Mouse (Mus musculus) megakaryocyte, embryonic 14.5 days (primary cell): ENCODE data around the gene Glipr2. TPM values are rescaled to one million over a fixed set of nuclear protein-coding genes. Genes with fewer than 3 reads are reported as not detected.

Experiments used
- H3K27me3 ChIP-seq: replicated peaks from 2 replicates; pipeline ENCODE3; 2012; ENCODE audit warnings: inconsistent platforms
- H3K36me3 ChIP-seq: replicated peaks from 2 replicates; pipeline ENCODE3; 2012; ENCODE audit warnings: low read length, inconsistent platforms, mixed read lengths
- H3K4me1 ChIP-seq: 2 replicates; pipeline ENCODE4 v1.6.1; 2012; ENCODE audit warnings: inconsistent platforms
- H3K4me3 ChIP-seq: replicated peaks from 2 replicates; pipeline ENCODE3; 2012; ENCODE audit warnings: moderate library complexity, mild to moderate bottlenecking, inconsistent platforms
- H3K9me3 ChIP-seq: 2 replicates; pipeline ENCODE4 v1.6.1; 2012; ENCODE audit warnings: inconsistent platforms
- FLI1 ChIP-seq: IDR thresholded peaks from 2 replicates; pipeline ENCODE4 v1.6.1; 2012; ENCODE audit warnings: low read length, inconsistent platforms, mixed read lengths
- GATA1 ChIP-seq: IDR thresholded peaks from 3 replicates; pipeline ENCODE4 v1.6.1; 2012; ENCODE audit warnings: mixed read lengths, low read length, inconsistent platforms, borderline replicate concordance
- polyA plus RNA-seq: library from polyadenylated mRNA; stranded (reverse); fragments of >175 nt; gene quantifications from 2 replicates; pipeline ENCODE4 v1.2.3, GENCODE M21; 2012; ENCODE audit warnings: low replicate concordance; ENCODE audit not compliant: insufficient read depth

The Glipr2 gene
- polyA plus RNA-seq, 1 experiment, result 32.0 TPM

DNA sequence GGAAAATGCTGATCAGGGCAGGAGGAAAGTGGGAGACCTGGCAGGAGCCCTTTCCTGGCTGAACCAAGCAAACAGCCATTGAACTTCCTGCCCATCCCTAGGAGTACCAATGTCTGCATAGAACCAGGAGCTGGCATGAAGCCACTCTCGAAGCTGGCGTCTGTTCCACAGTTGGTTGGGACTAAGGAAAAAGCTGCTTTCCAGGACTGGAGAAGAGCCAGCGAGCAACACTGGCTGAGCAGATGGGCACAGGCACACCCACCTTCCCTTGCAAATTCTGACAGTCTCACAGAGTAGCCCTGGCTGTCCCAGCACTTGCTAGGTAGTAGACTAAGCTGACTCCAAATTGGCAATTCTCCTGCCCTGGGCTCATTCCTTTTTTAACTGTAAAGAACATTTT lies 22.5 kb downstream of the Glipr2 start:
- no peak for TF ChIP-seq GATA1
- TF ChIP-seq FLI1, result no peak
- Histone ChIP-seq H3K36me3 (peaks cover 47% of the 10 kb centered on the region), H3K9me3 (no peaks in the 10 kb centered on the region), H3K4me1 (peaks cover 62% of the 10 kb centered on the region), H3K27me3 (peaks cover 15% of the 10 kb centered on the region), H3K4me3 (no peak overlapping the region)

DNA sequence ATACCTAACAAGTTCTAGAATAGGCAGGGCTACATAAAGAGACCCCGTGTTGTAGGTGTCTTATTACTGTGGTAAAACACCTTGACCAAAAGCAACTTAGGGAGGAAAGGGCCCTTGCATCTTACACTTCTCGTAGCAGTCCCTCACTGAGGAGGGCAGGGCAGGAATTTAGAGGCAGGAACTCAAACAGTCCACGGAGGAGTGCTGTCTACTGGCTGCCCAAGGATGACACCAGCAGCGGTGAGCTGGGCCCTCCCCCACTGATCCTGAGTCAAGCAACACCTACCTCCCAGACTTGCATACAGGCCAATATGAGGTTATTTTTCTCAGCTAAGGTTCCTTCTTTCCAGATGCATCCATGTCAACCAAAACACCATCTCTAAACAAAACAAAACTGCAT lies 23.0 kb downstream of the Glipr2 start:
- TF ChIP-seq FLI1, result no peak
- TF ChIP-seq GATA1, result no peak
- Histone ChIP-seq H3K27me3 (peaks cover 20% of the 10 kb centered on the region), H3K4me3 (no peak overlapping the region), H3K36me3 (peaks cover 44% of the 10 kb centered on the region), H3K9me3 (no peaks in the 10 kb centered on the region), H3K4me1 (peaks cover 57% of the 10 kb centered on the region)

DNA sequence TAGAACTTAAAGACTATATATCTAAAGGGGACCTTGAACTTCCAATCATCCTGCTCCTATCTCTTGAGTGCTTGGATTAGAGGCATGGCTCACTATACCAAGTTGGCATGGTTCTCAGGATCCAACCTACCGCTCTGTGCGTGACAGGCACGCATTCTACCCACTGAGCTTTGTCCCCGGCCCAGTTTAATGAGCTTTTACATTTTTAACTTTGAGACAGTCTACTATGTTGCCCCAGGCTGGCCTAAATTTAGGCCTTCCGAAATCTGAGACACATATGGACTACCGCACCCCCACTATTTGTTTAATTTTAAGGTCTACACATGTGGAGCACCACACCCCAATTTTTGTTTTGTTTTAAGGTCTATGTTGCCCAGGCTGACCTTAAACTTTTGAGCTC lies 23.6 kb downstream of the Glipr2 start:
- H3K9me3 ChIP-seq, result no peaks in the 10 kb centered on the region
- H3K36me3 ChIP-seq, result peaks cover 44% of the 10 kb centered on the region
- peaks cover 55% of the 10 kb centered on the region for H3K4me1 ChIP-seq
- H3K27me3 ChIP-seq, result peaks cover 24% of the 10 kb centered on the region
- H3K4me3 ChIP-seq, result no peak overlapping the region
- TF ChIP-seq FLI1 (no peak), GATA1 (no peak)

DNA sequence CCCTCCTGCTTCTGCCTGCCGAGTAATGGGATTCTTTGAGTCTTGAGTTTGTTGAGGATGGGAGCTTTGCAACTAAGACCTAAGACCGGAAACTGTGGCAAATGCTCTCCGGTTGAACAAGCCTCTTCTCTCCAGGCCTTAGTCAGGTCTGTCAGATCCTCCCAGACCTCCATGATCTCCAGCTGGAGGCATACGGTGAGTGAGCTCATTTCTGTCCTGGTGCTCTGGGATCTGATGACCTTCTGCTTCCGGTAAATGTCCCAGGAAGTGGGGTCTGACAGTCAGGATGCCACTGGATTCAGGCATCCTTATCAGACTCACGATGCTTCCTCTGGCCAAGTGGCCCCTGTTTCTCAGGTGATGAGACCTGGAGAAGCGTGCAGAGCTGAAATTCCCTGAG lies 24.1 kb downstream of the Glipr2 start:
- Histone ChIP-seq H3K4me1 (peaks cover 51% of the 10 kb centered on the region), H3K9me3 (no peaks in the 10 kb centered on the region), H3K27me3 (peaks cover 28% of the 10 kb centered on the region), H3K4me3 (no peak overlapping the region), H3K36me3 (peaks cover 42% of the 10 kb centered on the region)
- TF ChIP-seq GATA1, result no peak
- TF ChIP-seq FLI1, result no peak

DNA sequence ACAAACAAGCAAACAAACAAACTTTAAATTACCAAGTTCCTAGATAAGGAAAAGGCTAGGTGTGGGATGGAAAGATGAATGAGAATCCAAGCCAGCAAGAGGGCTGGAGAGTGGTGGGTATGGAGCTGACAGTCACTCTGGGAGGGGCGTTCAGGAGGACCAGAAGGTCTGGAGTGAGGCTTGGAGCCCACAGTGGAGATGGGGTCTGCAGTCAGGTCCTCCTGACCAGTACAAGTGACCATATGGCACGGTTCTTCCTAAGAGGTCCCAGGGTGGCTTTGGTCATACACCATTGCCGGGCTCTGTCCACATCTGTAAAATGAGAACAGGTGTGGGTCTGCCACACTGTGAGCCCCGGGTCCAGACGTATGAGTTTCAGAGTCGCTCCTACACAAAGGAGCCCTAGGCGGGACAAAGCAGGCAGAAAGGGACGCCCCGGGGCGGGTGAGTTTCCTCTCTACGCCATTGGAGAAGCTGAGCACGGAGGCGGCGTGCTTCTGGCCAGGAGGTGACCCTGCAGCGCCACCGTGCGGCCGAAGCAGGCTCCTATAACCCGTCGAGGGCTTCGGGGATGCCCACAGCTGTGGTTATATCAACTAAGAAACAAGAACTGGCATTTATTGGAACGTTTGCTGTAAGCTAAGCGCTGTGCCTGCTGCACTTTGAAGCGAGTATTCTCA lies 25.0 kb downstream of the Glipr2 start:
- no peaks in the 10 kb centered on the region for H3K9me3 ChIP-seq
- TF ChIP-seq GATA1 (no peak), FLI1 (no peak)
- H3K36me3 ChIP-seq, result peaks cover 36% of the 10 kb centered on the region
- peaks cover 47% of the 10 kb centered on the region for H3K4me1 ChIP-seq
- H3K4me3 ChIP-seq, result peak overlapping the region; percentile 89
- H3K27me3 ChIP-seq, result peaks cover 31% of the 10 kb centered on the region

DNA sequence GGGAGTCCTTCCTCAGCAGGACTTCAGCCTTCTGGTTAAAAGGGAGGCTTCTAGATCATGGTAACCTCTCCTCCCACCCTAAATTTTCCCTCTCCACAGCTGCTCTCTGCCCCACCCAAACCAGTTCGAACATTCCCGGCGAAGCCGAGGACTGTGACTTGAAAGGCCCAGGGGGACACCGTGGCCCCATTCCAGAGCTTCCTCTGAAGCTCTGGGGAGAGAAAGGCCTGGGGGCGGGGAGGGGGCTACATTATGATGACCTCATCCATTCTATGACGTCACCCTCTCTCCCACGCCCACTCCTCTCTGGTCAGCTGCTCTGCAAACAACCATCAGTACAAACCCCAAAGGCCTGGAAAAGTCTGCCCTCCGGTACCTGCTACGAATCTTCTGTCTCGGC lies 26.0 kb downstream of the Glipr2 start, which contains the start of gene Ccin:
Ccin (plus strand) TSS at position 303 of the 400 bp plus-strand sequence.
- H3K36me3 ChIP-seq, result peaks cover 26% of the 10 kb centered on the region
- peak within 1 kb of the TSS; percentile 89 for H3K4me3 ChIP-seq
- no peaks in the 10 kb centered on the region for H3K9me3 ChIP-seq
- H3K4me1 ChIP-seq, result peaks cover 37% of the 10 kb centered on the region
- TF ChIP-seq FLI1, result no peak
- TF ChIP-seq GATA1, result no peak
- H3K27me3 ChIP-seq, result peaks cover 31% of the 10 kb centered on the region

DNA sequence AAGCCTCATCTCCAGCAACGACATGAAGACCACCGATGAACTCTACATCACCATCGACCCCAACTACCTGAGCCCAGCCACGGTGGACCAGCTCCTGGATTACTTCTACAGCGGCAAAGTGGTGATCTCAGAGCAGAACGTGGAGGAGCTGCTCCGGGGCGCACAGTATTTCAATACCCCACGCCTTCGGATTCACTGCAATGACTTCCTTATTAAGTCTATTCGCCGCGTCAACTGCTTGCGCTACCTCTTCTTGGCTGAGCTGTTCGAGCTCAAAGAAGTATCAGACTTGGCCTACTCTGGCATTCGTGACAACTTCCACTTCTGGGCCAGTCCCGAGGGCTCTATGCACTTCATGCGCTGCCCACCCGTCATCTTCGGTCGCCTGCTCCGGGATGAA lies 26.6 kb downstream of the Glipr2 start:
- peaks cover 31% of the 10 kb centered on the region for H3K27me3 ChIP-seq

DNA sequence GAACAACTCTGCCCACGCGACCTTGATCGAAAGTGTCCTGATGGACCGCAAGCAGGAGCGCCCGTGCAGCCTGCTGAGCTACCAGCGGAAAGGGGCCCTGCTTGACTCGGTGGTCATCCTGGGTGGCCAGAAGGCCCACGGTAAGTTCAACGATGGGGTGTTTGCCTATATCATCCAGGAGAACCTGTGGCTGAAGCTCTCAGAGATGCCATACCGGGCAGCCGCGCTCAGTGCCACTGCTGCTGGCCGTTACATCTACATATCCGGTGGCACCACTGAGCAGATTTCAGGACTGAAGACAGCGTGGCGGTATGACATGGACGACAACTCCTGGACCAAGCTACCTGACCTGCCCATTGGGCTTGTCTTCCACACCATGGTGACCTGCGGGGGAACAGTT lies 27.1 kb downstream of the Glipr2 start:
- H3K4me3 ChIP-seq, result no peak overlapping the region
- peaks cover 31% of the 10 kb centered on the region for H3K27me3 ChIP-seq
- TF ChIP-seq FLI1 (no peak), GATA1 (no peak)
- peaks cover 27% of the 10 kb centered on the region for H3K4me1 ChIP-seq
- H3K9me3 ChIP-seq, result no peaks in the 10 kb centered on the region
- peaks cover 14% of the 10 kb centered on the region for H3K36me3 ChIP-seq

More for the DNA sequence above, 26.6 kb downstream of the Glipr2 start:
- Histone ChIP-seq H3K36me3 (peaks cover 20% of the 10 kb centered on the region), H3K4me3 (no peak overlapping the region), H3K4me1 (peaks cover 31% of the 10 kb centered on the region), H3K9me3 (no peaks in the 10 kb centered on the region)
- no peak for TF ChIP-seq FLI1
- TF ChIP-seq GATA1, result no peak

DNA sequence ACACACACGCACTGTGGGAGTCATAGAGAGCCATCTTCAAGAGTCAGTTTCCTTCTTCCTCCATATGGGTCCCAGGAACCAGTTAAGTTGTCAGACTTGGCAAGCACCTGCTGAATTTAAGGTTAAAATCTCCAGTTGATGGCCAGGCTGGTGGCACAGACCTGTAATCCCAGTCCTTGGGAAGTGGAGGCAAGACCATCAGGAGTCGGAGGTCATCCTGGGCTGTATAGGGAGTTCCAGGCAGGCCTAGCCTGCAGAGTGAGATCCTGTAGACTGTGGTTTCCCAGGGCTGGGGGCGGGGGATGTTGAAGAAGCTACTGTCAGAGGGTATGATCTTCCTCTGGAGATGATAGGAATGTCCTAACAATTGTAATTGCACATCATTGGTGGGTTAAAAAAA lies 31.8 kb downstream of the Glipr2 start:
- Histone ChIP-seq H3K9me3 (peaks cover 9% of the 10 kb centered on the region), H3K36me3 (no peaks in the 10 kb centered on the region), H3K4me1 (peaks cover 7% of the 10 kb centered on the region), H3K27me3 (peaks cover 27% of the 10 kb centered on the region), H3K4me3 (no peak overlapping the region)
- TF ChIP-seq FLI1 (no peak), GATA1 (no peak)

DNA sequence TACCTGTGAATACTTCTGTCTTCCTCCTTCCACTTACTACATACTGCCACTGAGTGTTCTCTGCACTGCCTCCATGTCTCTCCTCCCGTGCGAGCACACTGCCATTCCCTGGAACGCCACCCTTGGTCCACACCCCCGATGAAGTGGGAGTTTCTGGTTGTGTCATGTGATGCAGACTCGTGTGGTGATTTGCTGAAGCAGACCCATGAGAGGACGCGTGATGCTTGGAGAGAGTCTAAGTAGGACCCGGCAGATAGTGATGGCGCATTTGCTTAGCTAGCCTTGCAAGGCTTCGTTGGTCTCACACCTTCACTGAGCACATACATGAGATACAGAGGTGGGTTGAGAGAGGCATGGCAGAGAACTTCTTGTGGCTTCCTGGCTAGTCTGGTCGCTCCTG lies 35.9 kb downstream of the Glipr2 start:
- no peaks in the 10 kb centered on the region for H3K36me3 ChIP-seq
- H3K4me3 ChIP-seq, result no peak overlapping the region
- H3K9me3 ChIP-seq, result peaks cover 9% of the 10 kb centered on the region
- H3K27me3 ChIP-seq, result peaks cover 10% of the 10 kb centered on the region
- no peak for TF ChIP-seq GATA1
- TF ChIP-seq FLI1, result no peak
- peaks cover 7% of the 10 kb centered on the region for H3K4me1 ChIP-seq

DNA sequence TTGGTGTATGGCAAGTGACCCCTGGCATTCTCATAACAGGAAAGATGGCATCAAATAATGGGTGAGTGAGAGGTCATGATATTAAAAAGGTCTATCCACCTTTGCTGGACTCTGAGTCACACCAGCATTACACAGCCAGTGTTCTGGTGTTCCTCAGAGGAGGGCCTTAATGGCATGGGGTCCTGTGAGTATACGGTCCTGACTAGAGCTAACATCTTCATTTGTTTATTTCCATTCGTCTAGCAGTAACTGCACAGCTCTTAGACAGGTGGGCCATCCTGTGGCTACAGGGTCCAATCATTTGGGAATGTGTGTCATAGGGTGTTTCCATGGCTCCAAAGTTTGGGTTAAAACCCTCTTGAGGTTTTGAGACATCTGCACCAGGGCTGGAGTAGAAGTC lies 37.1 kb downstream of the Glipr2 start:
- H3K9me3 ChIP-seq, result peaks cover 13% of the 10 kb centered on the region
- peaks cover 10% of the 10 kb centered on the region for H3K27me3 ChIP-seq
- no peak overlapping the region for H3K4me3 ChIP-seq
- no peaks in the 10 kb centered on the region for H3K36me3 ChIP-seq
- peaks cover 7% of the 10 kb centered on the region; the same call in 1 of the 2 replicates for H3K4me1 ChIP-seq
- TF ChIP-seq GATA1, result no peak
- TF ChIP-seq FLI1, result no peak
